Mouse (Mus musculus) forebrain, embryonic 15.5 days (tissue): ENCODE measurements around the gene Gm28048. TPM values are rescaled to one million over a fixed set of nuclear protein-coding genes. Genes with fewer than 3 reads are reported as not detected.

Experiments
- ATAC-seq: fragments of 200-750 bp; cut with Nextera tagmentation; replicated peaks from 2 replicates; pipeline ENCODE4 v1.8.0; 2017; ENCODE audit warnings: mild to moderate bottlenecking, moderate TSS enrichment, moderate library complexity
- H3K27ac ChIP-seq: fragments of 300-500 bp; sonication (generic); replicated peaks from 2 replicates; pipeline ENCODE4 v1.5.1; 2015; ENCODE audit warnings: mild to moderate bottlenecking, inconsistent platforms
- H3K27me3 ChIP-seq: fragments of 300-500 bp; sonication (generic); 2 replicates; pipeline ENCODE4 v1.6.1; 2015; ENCODE audit warnings: inconsistent platforms
- H3K36me3 ChIP-seq: fragments of 300-500 bp; sonication (generic); 2 replicates; pipeline ENCODE4 v1.6.1; 2015; ENCODE audit warnings: mild to moderate bottlenecking, inconsistent platforms
- H3K4me1 ChIP-seq: fragments of 300-500 bp; sonication (generic); 2 replicates; pipeline ENCODE4 v1.6.1; 2015; ENCODE audit warnings: inconsistent platforms
- H3K4me2 ChIP-seq: fragments of 300-500 bp; sonication (generic); replicated peaks from 2 replicates; pipeline ENCODE4 v1.6.1; 2015; ENCODE audit warnings: mild to moderate bottlenecking, inconsistent platforms
- H3K4me3 ChIP-seq: fragments of 300-500 bp; sonication (generic); 2 replicates; pipeline ENCODE4 v1.5.1; 2015; ENCODE audit warnings: mild to moderate bottlenecking, inconsistent platforms
- H3K9ac ChIP-seq: fragments of 300-500 bp; sonication (generic); replicated peaks from 2 replicates; pipeline ENCODE4 v1.6.1; 2015; ENCODE audit warnings: mild to moderate bottlenecking, inconsistent platforms
- H3K9me3 ChIP-seq: fragments of 300-500 bp; sonication (generic); 2 replicates; pipeline ENCODE4 v1.6.1; 2016; ENCODE audit warnings: inconsistent platforms
- whole genome bisulfite sequencing: fragments of 180-500 bp; shearing (Covaris S2); methylation state at CpG from one replicate; pipeline ENCODE4 v1.1.7; 2015; ENCODE audit warnings: mixed read lengths; 5-methylcytosine and 5-hydroxymethylcytosine counted together
- polyA plus RNA-seq: library from polyadenylated mRNA; unstranded; fragments of >200 nt; fragmentation: Nextera tagmentation; extraction: Ambion mirVana; gene quantifications from 2 replicates; pipeline ENCODE4 v1.2.1, GENCODE M21; 2015

Gm28048 gene
- polyA plus RNA-seq, 1 experiment from 2014 or later, result 3.4 TPM

DNA sequence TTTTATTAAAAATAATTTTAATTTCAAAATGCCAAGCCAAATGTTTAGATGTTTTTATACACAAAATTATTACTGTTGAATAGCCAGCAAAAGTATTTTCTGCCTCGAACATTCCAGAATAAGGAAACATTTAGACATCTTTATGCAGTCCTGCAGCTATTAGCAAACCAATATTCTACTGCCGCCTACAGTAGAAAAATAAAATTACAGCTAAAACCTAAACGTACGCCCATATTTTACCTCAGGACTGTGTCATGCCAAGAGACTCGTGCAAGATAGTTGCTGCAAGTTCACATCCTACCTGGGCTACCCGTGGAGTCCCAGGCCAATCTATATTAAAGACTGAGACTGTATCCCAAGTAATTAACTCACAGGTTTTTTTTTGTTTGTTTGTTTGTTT lies 12.4 kb downstream of the Gm28048 start:
- no peak overlapping the region for H3K9ac ChIP-seq
- no peak overlapping the region for H3K4me3 ChIP-seq
- no peak for ATAC-seq
- 58% methylated on average over 6 of the region's 6 CpGs for WGBS
- H3K4me2 ChIP-seq, result no peak overlapping the region
- peaks cover 27% of the 10 kb centered on the region; the same call in 1 of the 2 replicates for H3K9me3 ChIP-seq
- no peak overlapping the region for H3K27ac ChIP-seq
- peaks cover 8% of the 10 kb centered on the region for H3K4me1 ChIP-seq
- H3K36me3 ChIP-seq, result peaks cover 4% of the 10 kb centered on the region; the same call in 1 of the 2 replicates
- H3K27me3 ChIP-seq, result no peaks in the 10 kb centered on the region

DNA sequence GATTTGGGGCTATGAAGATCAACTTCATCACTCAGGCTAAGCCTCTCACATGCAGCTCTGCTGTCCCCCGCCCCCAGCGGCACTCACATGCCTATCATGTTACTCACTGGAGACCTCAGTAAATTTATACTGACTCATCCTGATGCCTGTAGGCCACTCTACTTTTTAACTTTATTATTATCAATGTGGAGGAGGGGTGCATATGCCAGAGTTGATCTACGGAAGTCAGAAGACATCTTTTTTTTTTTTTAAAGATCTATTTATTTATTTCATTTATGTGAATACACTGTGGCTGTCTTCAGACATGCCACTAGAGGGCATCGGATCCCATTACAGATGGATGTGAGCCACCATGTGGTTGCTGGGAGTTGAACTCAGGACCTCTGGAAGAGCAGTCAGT lies 16.4 kb downstream of the Gm28048 start:
- no peaks in the 10 kb centered on the region for H3K4me1 ChIP-seq
- H3K27me3 ChIP-seq, result no peaks in the 10 kb centered on the region
- H3K4me2 ChIP-seq, result no peak overlapping the region
- 90% methylated on average over 4 of the region's 4 CpGs for WGBS
- H3K36me3 ChIP-seq, result peaks cover 4% of the 10 kb centered on the region; the same call in 1 of the 2 replicates
- no peak overlapping the region for H3K27ac ChIP-seq
- H3K9me3 ChIP-seq, result 0 out of 2 replicates have a peak, but pooled peaks cover 10% of the 10 kb centered on the region
- H3K4me3 ChIP-seq, result no peak overlapping the region
- no peak overlapping the region for H3K9ac ChIP-seq
- ATAC-seq, result no peak

DNA sequence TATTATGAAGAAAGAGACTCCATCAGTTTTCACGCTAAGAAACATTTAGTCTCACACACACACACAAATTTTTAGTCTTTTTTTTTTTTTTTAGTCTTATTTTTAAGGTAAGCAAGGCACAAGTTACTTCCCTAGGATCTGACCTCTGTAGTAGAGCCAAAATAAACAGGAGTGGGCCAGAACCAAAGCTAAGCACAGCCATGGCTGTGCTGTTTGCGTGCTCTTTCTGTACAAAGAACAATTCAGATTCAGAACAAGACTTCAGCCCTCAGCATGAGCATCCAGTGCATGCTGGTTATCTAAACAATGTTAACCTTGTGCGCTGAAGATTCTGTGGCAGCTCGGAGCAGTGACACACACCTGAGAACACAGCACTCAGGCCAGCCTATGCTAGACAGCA lies 17.5 kb downstream of the Gm28048 start:
- no peak for ATAC-seq
- Histone ChIP-seq H3K4me2 (no peak overlapping the region), H3K27me3 (no peaks in the 10 kb centered on the region), H3K4me3 (no peak overlapping the region), H3K36me3 (peaks cover 4% of the 10 kb centered on the region; the same call in 1 of the 2 replicates), H3K4me1 (no peaks in the 10 kb centered on the region), H3K9ac (no peak overlapping the region), H3K27ac (no peak overlapping the region), H3K9me3 (0 out of 2 replicates have a peak, but pooled peaks cover 10% of the 10 kb centered on the region)
- 74% methylated on average over 4 of the region's 4 CpGs for WGBS

DNA sequence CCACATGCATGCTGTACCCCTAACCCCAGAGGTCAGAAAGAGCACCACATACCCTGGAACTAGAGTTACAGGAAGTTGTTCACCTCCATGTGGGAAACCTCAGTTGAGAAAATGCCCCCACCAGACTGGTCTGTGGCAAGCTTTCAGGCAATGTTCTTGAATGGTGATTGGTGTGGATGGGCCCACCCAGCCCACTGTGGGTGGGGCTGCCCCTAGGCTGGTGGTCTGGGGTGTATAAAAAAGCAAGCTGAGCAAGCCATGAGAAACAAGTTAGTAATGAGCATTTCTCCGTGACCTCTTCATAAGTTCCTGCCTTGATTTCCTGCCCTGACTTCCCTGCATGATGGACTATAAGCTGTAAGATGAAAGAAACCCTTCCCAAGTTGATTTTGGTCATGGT lies 19.8 kb downstream of the Gm28048 start:
- Histone ChIP-seq H3K27ac (no peak overlapping the region), H3K4me2 (no peak overlapping the region), H3K4me1 (no peaks in the 10 kb centered on the region), H3K27me3 (no peaks in the 10 kb centered on the region), H3K36me3 (peaks cover 4% of the 10 kb centered on the region; the same call in 1 of the 2 replicates), H3K9ac (no peak overlapping the region), H3K9me3 (0 out of 2 replicates have a peak, but pooled peaks cover 6% of the 10 kb centered on the region), H3K4me3 (no peak overlapping the region)
- WGBS, result 89% methylated on average over 1 of the region's 1 CpGs
- ATAC-seq, result no peak

DNA sequence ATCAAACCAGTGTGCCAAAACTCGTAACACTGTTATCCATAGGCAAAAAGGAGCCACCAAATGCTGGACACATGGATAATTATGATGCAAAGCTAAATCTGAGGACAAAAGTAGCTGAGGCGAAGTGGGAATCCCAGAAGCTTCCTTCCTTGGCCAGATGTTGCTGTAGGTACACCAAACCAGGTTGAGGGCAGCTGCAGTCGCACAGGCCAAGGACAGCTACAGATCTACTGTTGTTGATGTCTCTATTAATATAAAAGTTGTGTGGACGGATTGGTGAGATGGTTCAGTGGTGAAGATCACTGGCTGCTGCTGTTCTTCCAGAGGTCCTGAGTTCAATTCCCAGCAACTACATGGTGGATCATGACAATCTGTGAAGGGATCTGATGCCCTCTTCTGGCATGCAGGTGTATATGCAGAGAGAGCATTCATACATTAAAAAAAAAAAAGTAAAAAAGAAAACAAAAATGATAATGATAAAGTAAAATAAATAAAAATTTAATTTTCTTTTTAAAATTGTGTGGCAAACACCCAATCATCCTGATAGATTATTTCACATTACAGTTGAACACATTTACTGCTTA lies 24.0 kb downstream of the Gm28048 start:
- H3K27me3 ChIP-seq, result no peaks in the 10 kb centered on the region
- no peaks in the 10 kb centered on the region for H3K4me1 ChIP-seq
- no peak for ATAC-seq
- H3K27ac ChIP-seq, result no peak overlapping the region
- H3K4me3 ChIP-seq, result no peak overlapping the region
- H3K9me3 ChIP-seq, result no peaks in the 10 kb centered on the region
- H3K4me2 ChIP-seq, result no peak overlapping the region
- WGBS, result 87% methylated on average over 4 of the region's 4 CpGs
- H3K9ac ChIP-seq, result no peak overlapping the region
- H3K36me3 ChIP-seq, result no peaks in the 10 kb centered on the region

DNA sequence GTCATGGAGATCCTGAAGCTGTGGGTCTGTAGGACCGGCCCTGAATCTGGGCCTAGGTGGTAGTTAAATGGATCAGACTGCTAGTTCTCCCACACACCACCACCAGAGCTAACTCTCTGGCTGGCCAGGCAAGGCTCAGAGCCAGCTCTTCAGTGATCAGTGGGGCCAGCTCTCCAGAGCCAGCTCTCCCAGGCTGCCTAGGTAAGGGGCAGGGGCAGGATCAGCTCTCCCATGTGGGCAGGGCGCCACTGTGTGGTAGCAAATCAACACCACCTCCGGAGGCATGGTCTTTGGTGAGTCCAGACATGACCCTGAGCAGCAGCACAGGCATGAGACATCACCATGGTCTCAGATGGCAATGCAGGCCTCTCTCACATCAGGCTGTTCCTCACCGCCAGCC lies 25.1 kb downstream of the Gm28048 start:
- no peaks in the 10 kb centered on the region for H3K4me1 ChIP-seq
- no peak overlapping the region for H3K4me3 ChIP-seq
- no peaks in the 10 kb centered on the region for H3K9me3 ChIP-seq
- no peaks in the 10 kb centered on the region for H3K27me3 ChIP-seq
- no peak overlapping the region for H3K9ac ChIP-seq
- 70% methylated on average over 4 of the region's 4 CpGs for WGBS
- ATAC-seq, result 0 out of 2 replicates have a peak, but pooled peaks have one; percentile 23
- H3K36me3 ChIP-seq, result no peaks in the 10 kb centered on the region
- no peak overlapping the region for H3K27ac ChIP-seq
- H3K4me2 ChIP-seq, result no peak overlapping the region

DNA sequence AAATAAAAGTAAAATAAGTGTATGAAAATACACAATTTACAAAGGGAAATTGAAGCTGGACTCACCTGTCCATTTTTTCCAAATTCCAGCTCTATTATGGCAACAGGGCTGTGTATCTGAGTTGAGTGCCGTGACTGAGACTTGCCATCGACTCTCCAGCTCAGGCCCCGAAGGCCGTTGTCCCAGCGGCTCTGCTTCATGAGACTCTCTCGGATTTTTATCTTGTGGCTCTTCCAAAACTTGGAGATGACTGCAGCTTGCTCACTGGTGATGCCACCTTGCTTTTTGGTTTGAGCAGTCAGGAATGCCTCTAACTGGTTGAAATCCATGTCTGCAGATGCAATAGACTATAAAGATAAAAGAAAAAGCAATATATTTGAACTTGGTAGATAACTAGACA lies 25.5 kb downstream of the Gm28048 start:
- Histone ChIP-seq H3K36me3 (no peaks in the 10 kb centered on the region), H3K4me3 (no peak overlapping the region), H3K9ac (no peak overlapping the region), H3K4me1 (no peaks in the 10 kb centered on the region), H3K27ac (no peak overlapping the region), H3K4me2 (no peak overlapping the region), H3K27me3 (no peaks in the 10 kb centered on the region), H3K9me3 (no peaks in the 10 kb centered on the region)
- WGBS, result 96% methylated on average over 6 of the region's 6 CpGs
- ATAC-seq, result no peak

DNA sequence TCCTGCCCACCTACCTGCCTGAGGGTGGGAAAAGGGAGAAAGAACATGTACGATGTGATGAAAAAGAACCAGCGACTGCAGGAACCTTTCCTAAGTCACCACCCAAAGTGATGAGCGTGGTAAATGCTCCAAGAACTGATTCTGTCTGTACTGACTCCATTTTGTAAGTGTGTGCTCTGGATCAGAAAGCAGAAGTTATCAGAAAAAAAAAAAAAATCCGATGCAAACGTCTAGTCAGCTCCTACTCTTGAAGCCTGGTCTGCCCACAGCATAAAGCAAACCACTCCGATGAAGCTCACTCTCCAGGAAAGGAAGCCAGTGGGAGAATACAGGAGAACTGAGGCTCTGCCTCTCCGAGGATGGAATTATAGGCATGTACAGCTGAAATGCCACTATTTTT lies 29.2 kb downstream of the Gm28048 start:
- 94% methylated on average over 7 of the region's 7 CpGs for WGBS
- no peaks in the 10 kb centered on the region for H3K27me3 ChIP-seq
- ATAC-seq, result no peak

DNA sequence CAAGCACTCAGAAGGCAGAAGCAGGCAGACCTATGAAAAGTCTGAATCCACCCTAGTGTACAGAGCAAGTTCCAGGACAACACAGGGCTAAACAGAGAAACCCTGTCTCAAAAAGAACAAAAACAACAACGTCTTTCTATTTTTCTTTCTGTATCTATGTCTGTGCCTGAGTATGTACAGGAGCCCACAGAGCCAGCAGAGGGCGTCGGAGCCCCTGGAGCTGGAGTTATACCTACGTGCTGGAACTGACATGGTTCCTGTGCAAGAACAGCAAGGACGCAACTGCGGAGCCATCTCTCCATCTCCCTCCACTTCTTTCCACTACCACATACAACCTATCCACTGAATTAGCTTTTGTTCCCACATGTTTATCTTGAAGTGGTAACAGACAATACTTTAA lies 31.8 kb downstream of the Gm28048 start:
- Histone ChIP-seq H3K27ac (no peak overlapping the region), H3K4me2 (no peak overlapping the region), H3K4me3 (no peak overlapping the region), H3K27me3 (no peaks in the 10 kb centered on the region), H3K9me3 (no peaks in the 10 kb centered on the region), H3K4me1 (no peaks in the 10 kb centered on the region), H3K36me3 (no peaks in the 10 kb centered on the region), H3K9ac (no peak overlapping the region)
- ATAC-seq, result no peak
- 95% methylated on average over 6 of the region's 6 CpGs for WGBS

More for the DNA sequence above, 29.2 kb downstream of the Gm28048 start:
- no peak overlapping the region for H3K4me2 ChIP-seq
- H3K4me3 ChIP-seq, result no peak overlapping the region
- no peaks in the 10 kb centered on the region for H3K9me3 ChIP-seq
- H3K27ac ChIP-seq, result no peak overlapping the region
- H3K36me3 ChIP-seq, result no peaks in the 10 kb centered on the region
- H3K9ac ChIP-seq, result no peak overlapping the region
- no peaks in the 10 kb centered on the region for H3K4me1 ChIP-seq

DNA sequence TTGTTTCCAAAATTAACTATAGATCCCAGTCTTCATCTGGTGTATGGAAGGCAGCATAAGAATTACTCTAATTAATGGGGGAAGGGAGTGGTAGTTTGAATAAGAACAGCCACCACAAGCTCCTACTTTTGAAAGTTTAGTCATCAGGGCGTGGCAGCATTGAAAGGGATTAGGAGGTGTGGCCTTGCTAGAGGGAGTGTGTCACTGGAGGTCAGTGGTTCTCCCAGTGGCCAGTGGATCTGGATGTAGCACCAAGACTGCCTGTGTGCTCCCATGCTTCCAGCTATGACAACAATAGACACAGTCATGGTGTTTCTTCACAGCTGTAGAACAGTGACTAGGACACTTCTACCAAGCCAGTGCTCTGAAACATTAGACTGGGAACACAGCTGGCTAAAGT lies 32.8 kb downstream of the Gm28048 start:
- H3K9ac ChIP-seq, result no peak overlapping the region
- H3K36me3 ChIP-seq, result no peaks in the 10 kb centered on the region
- H3K4me1 ChIP-seq, result no peaks in the 10 kb centered on the region
- no peak overlapping the region for H3K27ac ChIP-seq
- 85% methylated on average over 1 of the region's 1 CpGs for WGBS
- H3K4me3 ChIP-seq, result no peak overlapping the region
- no peaks in the 10 kb centered on the region for H3K27me3 ChIP-seq
- H3K4me2 ChIP-seq, result no peak overlapping the region
- no peak for ATAC-seq
- H3K9me3 ChIP-seq, result no peaks in the 10 kb centered on the region

DNA sequence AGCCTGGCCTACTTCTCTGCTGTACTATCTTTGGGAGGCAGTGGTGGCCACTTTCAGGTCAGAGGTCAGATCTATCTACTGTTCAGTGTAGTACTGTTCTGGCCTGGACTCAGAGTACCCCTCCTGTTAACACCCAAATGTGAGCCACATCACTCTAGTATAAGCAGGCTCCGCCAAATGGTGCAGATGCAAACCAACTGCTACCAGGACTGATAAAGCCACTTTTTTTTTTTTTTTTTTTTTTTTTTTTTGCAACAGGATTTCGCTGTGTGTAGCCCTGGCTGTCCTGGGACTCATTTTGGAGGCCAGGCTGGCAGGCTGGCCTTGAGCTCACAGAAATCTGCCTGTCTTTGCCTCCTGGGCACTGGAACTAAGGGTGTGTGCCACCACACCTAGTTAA lies 42.9 kb downstream of the Gm28048 start:
- no peak for ATAC-seq
- Histone ChIP-seq H3K4me2 (no peak overlapping the region), H3K4me3 (no peak overlapping the region), H3K9ac (no peak overlapping the region), H3K27me3 (no peaks in the 10 kb centered on the region), H3K27ac (no peak overlapping the region), H3K36me3 (no peaks in the 10 kb centered on the region), H3K4me1 (no peaks in the 10 kb centered on the region), H3K9me3 (no peaks in the 10 kb centered on the region)
- WGBS, result 85% methylated on average over 2 of the region's 2 CpGs

DNA sequence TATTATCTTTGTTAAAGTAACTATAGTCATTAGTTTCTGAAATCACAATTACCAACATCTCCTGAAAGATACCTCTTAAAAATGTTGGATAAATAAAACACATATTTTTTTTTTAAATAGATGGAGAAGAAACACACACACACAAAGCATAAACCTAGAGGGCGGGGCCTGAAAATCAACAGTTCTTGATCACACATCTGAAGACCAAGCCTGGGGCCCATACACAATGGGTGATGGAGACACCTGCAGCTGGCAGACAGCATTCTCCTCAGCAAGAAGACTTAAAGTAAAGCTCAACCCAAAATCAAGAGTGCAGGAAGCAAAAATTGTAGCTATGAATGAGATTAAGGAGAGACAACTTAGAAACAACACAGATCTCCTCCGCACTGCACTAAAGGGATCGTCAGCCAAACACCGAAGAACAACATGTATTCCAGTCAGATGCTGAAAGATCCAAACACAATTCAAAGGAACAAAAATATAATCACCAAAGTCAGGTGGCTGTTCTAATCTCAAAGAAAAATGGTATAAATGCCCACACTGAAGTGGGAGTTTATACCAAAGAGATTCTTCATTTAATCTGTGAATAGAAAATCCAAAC lies 44.1 kb downstream of the Gm28048 start:
- Histone ChIP-seq H3K9ac (no peak overlapping the region), H3K4me3 (no peak overlapping the region), H3K36me3 (no peaks in the 10 kb centered on the region), H3K4me1 (no peaks in the 10 kb centered on the region), H3K27me3 (no peaks in the 10 kb centered on the region), H3K4me2 (no peak overlapping the region), H3K27ac (no peak overlapping the region), H3K9me3 (no peaks in the 10 kb centered on the region)
- no peak for ATAC-seq
- WGBS, result 94% methylated on average over 4 of the region's 4 CpGs
